Mouse (Mus musculus) layer of hippocampus, postnatal 25 days (tissue): ENCODE results near the gene Cntnap2. TPM values are rescaled to one million over a fixed set of nuclear protein-coding genes. Genes with fewer than 3 reads are reported as not detected.

Experiments
- DNase-seq, 2 experiments: peaks; one replicate each; pipeline ENCODE4 v3.0.0; 2022; ENCODE audit warnings: mixed read lengths in 2 of 2, low spot score in 1 of 2; ENCODE audit errors: extremely low spot score in 1 of 2
- total RNA-seq, 2 experiments: library from RNA; stranded (reverse); gene quantifications; 2 replicates each; pipeline ENCODE4 v1.2.3; 2021

Gene Cntnap2
- total RNA-seq, 2 experiments from 2014 or later, result 125 to 139 TPM

DNA sequence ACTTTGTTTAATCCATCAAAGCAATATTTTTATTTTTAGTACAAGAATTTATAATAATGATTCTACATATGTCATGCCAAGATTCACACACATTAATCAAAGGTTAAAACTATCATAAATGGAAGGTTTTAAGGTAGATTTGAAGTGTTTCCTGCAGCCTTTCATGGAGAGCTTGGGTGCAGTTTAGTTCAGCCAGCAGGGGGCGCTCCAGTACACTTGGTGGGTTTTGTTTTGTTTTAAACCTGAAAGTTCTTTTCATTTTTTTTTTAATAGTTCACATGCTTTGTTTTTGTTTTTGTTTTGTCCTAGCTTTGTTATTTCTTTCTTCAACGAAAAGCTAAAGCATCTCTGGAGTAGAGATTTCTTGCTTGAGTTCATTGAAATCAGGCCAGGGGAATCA lies 264.3 kb downstream of the Cntnap2 start:
- peak; percentile 24 to 88 for DNase-seq

- DNase-seq, result no peak
Observed at GRCm38 (mm10) chr6:45327952-45328485, 268.9 kb downstream of the Cntnap2 start.

- no peak for DNase-seq
Observed at GRCm38 (mm10) chr6:45345396-45345795, 286.2 kb downstream of the Cntnap2 start.

DNA sequence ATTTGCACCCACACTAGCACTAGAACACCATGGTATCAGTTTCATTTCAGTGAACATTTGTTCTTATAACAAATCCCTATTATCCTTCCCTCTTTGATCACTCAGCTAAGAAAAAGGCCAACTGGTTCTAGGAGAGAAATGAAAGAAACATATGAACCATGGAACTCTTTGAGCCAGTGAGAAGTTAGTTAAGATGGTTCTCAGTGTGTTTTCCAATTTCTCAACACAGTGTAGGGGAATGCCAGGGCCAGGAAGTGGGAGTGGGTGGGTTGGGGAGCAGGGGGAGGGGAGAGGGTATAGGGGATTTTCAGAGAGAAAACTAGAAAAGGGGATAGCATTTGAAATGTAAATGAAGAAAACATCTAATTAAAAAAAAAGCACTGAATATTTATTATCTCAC lies 286.8 kb downstream of the Cntnap2 start:
- DNase-seq, result no peak

DNA sequence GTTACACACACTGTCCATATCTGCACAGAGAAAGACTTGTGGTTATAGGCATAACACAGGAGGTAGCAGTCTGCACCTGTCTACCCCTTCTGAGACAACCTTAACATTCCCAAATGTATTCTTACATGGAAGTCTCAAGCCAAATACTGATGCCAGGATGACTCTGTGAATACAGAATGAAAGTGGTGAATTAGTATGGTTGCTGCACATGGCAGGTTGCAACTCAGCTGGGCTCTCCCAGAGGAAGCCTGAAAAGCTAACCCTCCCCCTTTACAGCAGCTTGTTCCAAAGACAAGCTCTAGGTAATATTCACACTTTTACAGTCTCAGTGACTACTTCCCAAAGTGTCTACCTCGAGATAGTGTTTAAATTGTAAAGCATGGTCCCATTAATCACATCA lies 307.3 kb downstream of the Cntnap2 start:
- DNase-seq, result no peak

DNA sequence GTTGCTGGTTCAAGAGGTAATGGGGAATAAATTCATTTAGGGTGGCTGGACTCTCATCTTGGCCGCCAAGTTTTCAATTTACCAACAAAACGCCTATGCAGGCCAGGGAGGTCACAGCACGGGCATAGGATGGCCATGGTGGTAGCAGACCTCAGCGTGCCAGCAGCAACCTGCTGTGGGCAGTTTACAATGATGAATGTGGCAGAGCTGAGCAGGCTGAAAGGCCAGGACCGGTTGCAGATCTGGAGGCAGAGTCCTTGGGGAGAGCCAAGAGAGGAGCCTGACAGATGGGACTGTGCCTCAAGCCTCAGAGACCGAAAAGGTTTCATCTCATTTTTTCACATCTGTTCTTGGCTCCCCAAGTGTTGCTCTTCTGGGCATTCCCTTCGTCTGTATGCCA lies 322.0 kb downstream of the Cntnap2 start:
- DNase-seq, result no peak

DNA sequence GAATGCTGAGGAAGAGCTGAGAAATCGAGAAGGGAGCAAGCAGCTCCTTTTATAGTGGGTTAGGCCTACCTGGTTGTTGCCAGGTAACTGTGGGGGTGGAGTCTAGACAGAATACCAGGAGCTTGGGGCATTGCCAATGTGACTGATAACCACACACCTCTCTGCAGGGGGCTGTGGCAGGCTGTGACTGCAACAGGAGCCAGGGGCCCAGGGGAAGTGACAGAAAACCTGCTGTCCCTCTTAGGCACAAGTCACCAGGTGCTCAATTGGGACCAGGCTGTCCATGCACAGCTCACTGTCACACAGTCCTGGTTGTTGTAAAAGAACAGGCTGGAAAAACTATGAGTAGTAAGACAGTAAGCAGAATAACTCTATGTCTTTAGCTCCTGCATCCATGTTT lies 329.9 kb downstream of the Cntnap2 start:
- no peak for DNase-seq

DNA sequence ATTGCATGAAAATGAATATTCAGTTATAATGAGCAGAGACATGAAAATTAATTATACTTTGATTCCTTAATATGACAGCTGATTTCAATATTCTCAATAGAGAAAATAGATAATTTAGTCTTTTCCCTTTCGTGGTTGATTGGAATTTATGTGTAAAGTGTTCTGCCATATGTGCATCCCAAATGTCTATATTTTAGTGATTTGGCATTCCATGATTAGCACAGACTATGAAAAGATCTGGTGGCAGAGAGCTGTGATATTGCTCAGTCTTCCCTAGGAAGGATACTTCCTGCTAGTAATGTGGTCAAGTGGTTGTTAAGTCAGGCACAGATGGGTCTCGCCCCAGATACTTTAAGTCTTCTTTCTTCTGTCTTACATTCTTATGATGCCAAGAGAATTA lies 354.5 kb downstream of the Cntnap2 start:
- DNase-seq, result no peak

DNA sequence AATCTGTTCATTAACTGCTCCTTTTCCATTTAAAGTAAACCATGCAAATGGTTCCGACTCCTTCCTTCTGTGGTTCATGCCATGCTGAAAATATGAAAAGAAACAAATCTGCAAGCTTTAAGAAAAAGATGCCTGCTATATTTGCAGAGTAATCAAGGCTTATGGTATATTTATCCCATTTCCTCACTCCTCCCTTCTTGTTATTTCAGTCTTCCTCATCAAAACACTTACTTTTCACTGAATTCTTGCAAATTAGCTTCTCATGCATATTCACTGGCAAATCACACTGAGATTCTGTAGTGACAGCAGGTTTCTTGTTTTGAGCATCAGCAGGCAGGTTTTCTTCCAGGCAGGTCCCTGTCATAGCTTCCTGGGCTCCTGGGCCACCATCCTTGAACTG lies 396.3 kb downstream of the Cntnap2 start:
- DNase-seq, result no peak

DNA sequence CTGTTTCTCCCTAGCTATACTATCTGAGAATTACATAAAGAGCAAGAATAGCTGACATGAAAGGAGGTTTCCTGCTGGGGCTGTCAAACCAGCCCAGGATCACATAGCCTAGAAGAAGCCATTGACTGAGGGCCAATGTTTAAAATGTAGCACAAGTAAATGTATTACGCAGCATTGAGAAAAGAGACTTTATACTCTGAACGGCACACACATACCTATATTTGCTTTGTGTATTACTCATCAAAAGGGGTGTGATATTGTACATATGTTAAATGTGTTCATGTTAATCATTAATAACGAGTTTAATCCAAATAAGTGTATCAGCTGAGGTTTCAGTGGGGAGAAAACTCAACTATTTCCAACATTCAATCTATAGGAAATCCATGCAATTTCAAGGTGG lies 459.1 kb downstream of the Cntnap2 start:
- no peak for DNase-seq

- DNase-seq, result no peak
Observed at GRCm38 (mm10) chr6:45536999-45537398, 477.8 kb downstream of the Cntnap2 start.

GRCm38 (mm10) chr6:45544319-45544875 lies 485.2 kb downstream of the Cntnap2 start:
- no peak for DNase-seq

DNA sequence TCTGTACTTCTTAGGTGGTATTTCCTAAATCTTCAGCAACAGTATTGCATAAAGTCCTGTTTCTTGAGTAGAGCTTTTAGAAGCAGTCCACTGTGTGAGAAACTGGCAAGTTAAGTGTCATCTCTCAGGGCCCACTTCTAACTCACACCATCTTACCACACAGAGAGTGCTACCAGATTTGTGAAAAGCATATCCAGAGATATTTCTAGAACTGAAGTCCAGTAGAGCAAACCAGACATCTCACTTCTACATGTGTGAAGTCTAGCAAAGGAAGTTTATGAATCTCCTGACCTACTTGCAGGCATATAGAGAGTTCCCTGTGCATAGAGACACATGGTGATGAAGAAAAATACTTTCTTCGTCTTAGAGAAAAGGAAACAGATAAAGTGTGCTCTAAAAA lies 500.6 kb downstream of the Cntnap2 start:
- no peak for DNase-seq

DNA sequence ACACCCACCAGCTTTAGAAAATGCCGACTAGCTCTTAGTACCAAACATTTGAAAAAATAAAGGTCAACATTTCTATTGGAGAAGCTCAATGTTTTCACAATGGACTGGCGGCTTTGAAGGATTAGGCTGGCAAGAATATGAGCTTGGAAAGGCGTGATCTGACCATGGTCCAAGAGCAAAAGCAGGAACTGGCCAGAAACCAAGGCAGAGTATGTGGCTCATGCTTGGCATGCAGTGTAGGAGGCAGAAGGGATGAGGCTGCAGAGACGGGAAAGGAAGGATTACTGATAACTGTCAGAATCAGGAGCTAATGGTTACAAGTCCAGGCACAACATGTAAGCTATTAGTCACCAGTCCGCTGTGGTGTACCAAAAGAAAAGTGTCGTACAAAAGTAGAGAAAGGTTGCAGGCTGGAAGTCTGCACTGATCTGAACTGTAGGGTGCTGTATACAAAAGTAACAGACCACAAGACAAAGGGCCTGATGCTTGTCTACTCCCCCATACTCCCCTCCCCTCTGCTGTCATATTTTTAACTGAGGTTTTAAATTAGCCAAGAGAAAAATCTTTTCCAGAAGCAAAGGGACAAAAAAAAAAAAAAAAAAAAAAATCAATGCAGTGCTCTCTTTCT lies 525.4 kb downstream of the Cntnap2 start:
- DNase-seq, result peak in 1 of 2 experiments; percentile 6

GRCm38 (mm10) chr6:45589084-45589483 lies 529.9 kb downstream of the Cntnap2 start:
- no peak for DNase-seq

- DNase-seq, result no peak
Observed at GRCm38 (mm10) chr6:45647017-45647416, 587.9 kb downstream of the Cntnap2 start.

- DNase-seq, result no peak
Observed at GRCm38 (mm10) chr6:45648419-45648818, 589.3 kb downstream of the Cntnap2 start.

DNA sequence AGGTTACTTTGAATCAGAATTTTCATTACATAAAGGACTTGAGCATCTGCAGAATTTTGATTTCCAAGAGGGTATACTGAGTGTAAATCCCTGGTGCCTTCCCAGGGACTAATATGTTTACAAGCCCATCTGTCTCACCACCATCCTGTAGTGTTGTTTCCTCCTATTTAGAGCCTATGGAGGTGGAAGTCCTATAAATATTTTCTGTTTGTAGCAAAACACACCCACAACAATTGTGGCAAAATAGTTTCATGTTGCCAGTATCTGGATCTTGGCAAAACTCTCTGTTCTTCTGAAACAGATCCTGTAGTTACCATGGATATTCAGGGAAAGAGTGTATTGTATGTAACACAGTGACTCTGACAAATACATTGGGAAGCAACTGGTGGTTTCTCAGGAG lies 641.1 kb downstream of the Cntnap2 start:
- DNase-seq, result no peak

- DNase-seq, result no peak
Observed at GRCm38 (mm10) chr6:45791612-45792011, 732.5 kb downstream of the Cntnap2 start.

GRCm38 (mm10) chr6:45841626-45842341 lies 782.6 kb downstream of the Cntnap2 start:
- DNase-seq, result no peak

DNA sequence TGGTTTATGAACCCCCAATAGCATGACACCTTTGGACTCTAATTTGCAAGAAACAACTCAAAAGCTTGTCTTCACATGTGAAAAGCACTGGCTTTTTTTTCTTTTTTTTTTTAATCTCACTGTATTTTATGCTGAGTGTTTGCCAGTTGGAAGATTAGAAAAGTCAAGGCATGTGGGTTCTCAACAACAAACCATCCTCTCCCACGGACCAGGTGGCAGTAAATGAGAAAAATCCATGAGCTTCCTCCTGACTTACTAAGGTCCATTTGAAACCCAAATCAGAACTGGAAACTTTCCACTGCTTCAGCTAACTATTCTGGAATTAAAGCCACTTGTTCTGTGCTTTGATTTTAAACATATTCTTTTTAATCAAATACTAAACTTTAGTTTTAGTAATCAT lies 784.6 kb downstream of the Cntnap2 start:
- no peak for DNase-seq
